17 mouse cellular contexts compared by ENCODE assay signal in the genomic region with DNA sequence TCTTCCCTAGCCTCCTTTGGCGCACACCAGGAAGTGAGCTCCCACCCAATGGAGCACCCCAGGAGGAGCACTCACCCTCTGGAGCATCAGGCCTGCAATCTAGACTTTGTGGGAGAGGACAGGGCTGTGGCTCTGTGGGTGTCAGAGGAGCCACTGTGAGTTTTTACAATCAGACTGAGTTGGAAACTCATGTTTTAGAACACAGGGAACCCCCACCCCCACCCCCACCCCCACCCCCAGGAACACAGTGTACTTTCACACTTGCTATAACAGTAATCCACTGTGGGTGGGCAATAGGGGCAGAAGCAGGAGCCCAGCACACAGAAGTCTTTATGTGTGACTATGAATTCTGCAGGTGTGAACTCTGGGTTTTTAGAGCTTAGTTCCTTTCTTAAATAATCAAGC.
"Had no signal": no experiment of that assay in that cellular context is flagged by ENCODE, and none has a peak within 500 bp of the region (broad histone marks: within the 10 kb centered on the region; RNA-seq: fewer than 3 reads in every experiment).

No protein-coding gene starts in this region.

- H3K4me3 ChIP-seq: layer of hippocampus, adult 2 months; liver, embryonic 13.5 days; midbrain, embryonic 13.5 days; myocyte; neural tube, embryonic 13.5 days had no signal

- H3K27me3 ChIP-seq: liver, embryonic 13.5 days; midbrain, embryonic 13.5 days; neural tube, embryonic 13.5 days had no signal

- H3K4me2 ChIP-seq: liver, embryonic 13.5 days; midbrain, embryonic 13.5 days; neural tube, embryonic 13.5 days had no signal

- H3K9ac ChIP-seq: liver, embryonic 13.5 days; midbrain, embryonic 13.5 days; neural tube, embryonic 13.5 days had no signal

- H3K9me3 ChIP-seq: liver, embryonic 13.5 days; midbrain, embryonic 13.5 days; neural tube, embryonic 13.5 days had no signal

- DNase-seq: kidney, adult 2 months; kidney, postnatal 25 days; layer of hippocampus, adult 9-11 months; liver, embryonic 13.5 days; lung, adult 2 months; lung, postnatal 14 days; retina, postnatal 1 day; right cerebral cortex, postnatal 4 days; thymus, postnatal 25 days had no signal

- H3K36me3 ChIP-seq: liver, embryonic 13.5 days; midbrain, embryonic 13.5 days; neural tube, embryonic 13.5 days had no signal

- H3K27ac ChIP-seq: kidney, postnatal 0 days; layer of hippocampus, adult 2 months; liver, embryonic 13.5 days; macrophage; midbrain, embryonic 13.5 days; neural tube, embryonic 13.5 days; stomach, postnatal 0 days had no signal

- H3K4me1 ChIP-seq: liver, embryonic 13.5 days had no signal

- ATAC-seq: intestine, postnatal 0 days; midbrain, embryonic 13.5 days had no signal
